ENCODE assay signal across 12 mouse cellular contexts in the genomic region with DNA sequence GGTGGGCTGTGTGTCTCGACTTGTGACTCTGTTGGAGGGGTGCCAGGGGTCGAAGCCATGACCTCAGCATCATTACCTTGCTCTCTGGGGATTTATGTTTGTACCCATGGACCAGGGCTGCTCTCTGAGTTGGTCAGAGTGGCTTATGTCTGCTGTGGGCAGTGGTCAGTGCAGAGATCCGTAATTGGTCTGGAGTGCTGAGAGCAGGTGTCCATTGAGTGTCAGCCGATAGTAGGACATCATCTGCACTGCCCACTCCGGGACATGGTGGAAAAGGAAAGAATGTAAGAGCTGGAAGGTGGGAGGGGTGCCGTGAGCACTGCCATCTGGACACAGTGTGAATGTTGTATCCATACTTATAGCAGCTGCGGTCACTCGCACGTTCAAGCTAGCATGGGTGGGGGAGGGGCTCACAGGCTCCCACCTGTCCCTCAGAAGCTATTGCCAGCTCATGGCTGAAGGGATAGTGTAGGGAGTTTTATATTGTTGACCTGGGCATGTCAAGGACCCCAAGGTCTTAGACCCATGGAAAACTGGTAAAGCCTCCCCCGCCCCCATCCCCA.
DNase-seq lines count a peak whose midpoint lies in the region; ATAC-seq lines count a peak whose summit lies in the region.
"Had no signal": no experiment of that assay in that cellular context is flagged by ENCODE, and none has a peak within 500 bp of the region (broad histone marks: within the 10 kb centered on the region; RNA-seq: fewer than 3 reads in every experiment).

No protein-coding gene starts in this region.

- WGBS in forebrain, embryonic 14.5 days = 88% methylated on average over 10 of the region's 10 CpGs
- WGBS in forebrain, embryonic 16.5 days = 77% methylated on average over 10 of the region's 10 CpGs
- WGBS in lung, embryonic 16.5 days = 64% methylated on average over 10 of the region's 10 CpGs

- H3K9ac ChIP-seq in forebrain, embryonic 14.5 days (ENCODE audit: low read length) = no peak overlapping the region
- H3K9ac ChIP-seq in forebrain, embryonic 16.5 days (replicated peaks; ENCODE audit: low read depth, low read length) = no peak overlapping the region
- H3K9ac ChIP-seq in lung, embryonic 16.5 days (ENCODE audit: low read length) = no peak overlapping the region

- H3K36me3 ChIP-seq in forebrain, embryonic 14.5 days (ENCODE audit: control insufficient read depth, insufficient read depth, low read length) = no peaks in the 10 kb centered on the region
- H3K36me3 ChIP-seq in forebrain, embryonic 16.5 days (ENCODE audit: control insufficient read depth, insufficient read depth) = no peaks in the 10 kb centered on the region
- H3K36me3 ChIP-seq in lung, embryonic 16.5 days (ENCODE audit: control insufficient read depth, insufficient read depth, low read length) = no peaks in the 10 kb centered on the region

- H3K4me1 ChIP-seq in forebrain, embryonic 14.5 days (ENCODE audit: control insufficient read depth, insufficient read depth, low read length) = peaks cover 3% of the 10 kb centered on the region; the same call in 1 of the 2 replicates
- no peaks in the 10 kb centered on the region for H3K4me1 ChIP-seq in forebrain, embryonic 16.5 days (replicated peaks; ENCODE audit: control insufficient read depth, insufficient read depth, low read length)
- peaks cover 3% of the 10 kb centered on the region for H3K4me1 ChIP-seq in lung, embryonic 16.5 days (replicated peaks; ENCODE audit: control insufficient read depth, insufficient read depth, low read length)

- H3K4me2 ChIP-seq in forebrain, embryonic 14.5 days (ENCODE audit: low read length) = no peak overlapping the region
- H3K4me2 ChIP-seq in forebrain, embryonic 16.5 days (ENCODE audit: low read length) = no peak overlapping the region
- no peak overlapping the region for H3K4me2 ChIP-seq in lung, embryonic 16.5 days (ENCODE audit: low read depth, low read length)

- no peaks in the 10 kb centered on the region for H3K9me3 ChIP-seq in forebrain, embryonic 14.5 days (replicated peaks; ENCODE audit: control insufficient read depth, low read length)
- H3K9me3 ChIP-seq in forebrain, embryonic 16.5 days (ENCODE audit: control insufficient read depth, low read length) = no peaks in the 10 kb centered on the region
- H3K9me3 ChIP-seq in lung, embryonic 16.5 days (ENCODE audit: control insufficient read depth, low read length) = no peaks in the 10 kb centered on the region

- H3K4me3 ChIP-seq in forebrain, embryonic 14.5 days (ENCODE audit: low read depth, low read length) = no peak overlapping the region
- H3K4me3 ChIP-seq in forebrain, embryonic 16.5 days (replicated peaks; ENCODE audit: low read length) = no peak overlapping the region
- H3K4me3 ChIP-seq in lung, embryonic 16.5 days (ENCODE audit: low read length) = no peak overlapping the region

- ATAC-seq in forebrain, embryonic 14.5 days = no peak
- ATAC-seq in forebrain, embryonic 16.5 days = no peak
- 0 out of 2 replicates have a peak, but pooled peaks have one; percentile 3 for ATAC-seq in lung, embryonic 16.5 days (ENCODE audit: low read depth)

- H3K27me3 ChIP-seq in forebrain, embryonic 14.5 days (replicated peaks; ENCODE audit: control insufficient read depth, insufficient read depth, low read length) = no peaks in the 10 kb centered on the region
- no peaks in the 10 kb centered on the region for H3K27me3 ChIP-seq in forebrain, embryonic 16.5 days (replicated peaks; ENCODE audit: control insufficient read depth, insufficient read depth, low read length)
- no peaks in the 10 kb centered on the region for H3K27me3 ChIP-seq in lung, embryonic 16.5 days (ENCODE audit: control insufficient read depth, insufficient read depth, low read depth, low read length)

- DNase-seq in forebrain, embryonic 14.5 days (ENCODE audit: low spot score) = peak; percentile 34
- no peak for DNase-seq in lung, postnatal 10 days
- peak; percentile 9 to 30 for DNase-seq in right cerebral cortex, postnatal 36 days (ENCODE audit: low spot score in 2 of 2)
- no peak for DNase-seq in right cerebral cortex, adult 2 months (ENCODE audit: low spot score in 2 of 2)
- no peak for DNase-seq in layer of hippocampus, adult 9-10 months (ENCODE audit: low spot score)
- DNase-seq: cerebellum, adult 18-20 months; kidney, adult 9 months; layer of hippocampus, postnatal 36 days; lung, postnatal 36 days; thymus, adult 2 months had no signal

- no peak overlapping the region for H3K27ac ChIP-seq in forebrain, embryonic 14.5 days (ENCODE audit: low read depth, low read length)
- H3K27ac ChIP-seq in forebrain, embryonic 16.5 days (ENCODE audit: low read length) = no peak overlapping the region
- H3K27ac ChIP-seq in lung, embryonic 16.5 days (ENCODE audit: low read length) = no peak overlapping the region

Comparison
In these comparisons a context has a peak if more than half of its experiments do, and no peak if none do; other contexts are left out.
1. DNase-seq: peak in forebrain, embryonic 14.5 days (single experiment) and right cerebral cortex, postnatal 36 days (2 of 2); none in lung, postnatal 10 days (single experiment), right cerebral cortex, adult 2 months (0 of 2) and layer of hippocampus, adult 9-10 months (single experiment).